Mouse (Mus musculus) kidney, adult 2 months (tissue): ENCODE results near the gene Bricd5.

Source experiments
- CTCF ChIP-seq: fragments of 200-500 bp; conservative IDR thresholded peaks from 2 replicates; pipeline ENCODE4 v1.5.1; 2011; ENCODE audit warnings: low read depth, mild to moderate bottlenecking, control low read depth, low read length, moderate library complexity, mixed read lengths; ENCODE audit not compliant: insufficient read depth, insufficient read length
- POLR2A ChIP-seq: fragments of 200-500 bp; IDR thresholded peaks from one replicate; pipeline ENCODE4 v1.6.1; 2011; ENCODE audit warnings: low read depth, low read length, control low read depth

- no peak for TF ChIP-seq CTCF
- TF ChIP-seq POLR2A: no peak
Observed at GRCm38 (mm10) chr17:24485090-24485860, 11.6 kb downstream of the Bricd5 start.
